Mouse (Mus musculus) embryonic facial prominence, embryonic 15.5 days (tissue): ENCODE measurements at regions not wholly inside any gene's neighbourhood (a gene's known extent, or its start where the extent isn't known, plus 50 kb on each side); places are given as distances from the start of the nearest gene placed in this dataset.

Source experiments
- ATAC-seq: fragments of 200-750 bp; cut with Nextera tagmentation; 2 replicates; pipeline ENCODE4 v1.8.0; 2017; ENCODE audit warnings: low read depth, moderate TSS enrichment; ENCODE audit not compliant: insufficient number of reproducible peaks, low FRiP score, low TSS enrichment
- H3K27ac ChIP-seq: fragments of 300-500 bp; sonication (generic); replicated peaks from 2 replicates; pipeline ENCODE4 v1.5.1; 2015; ENCODE audit warnings: mild to moderate bottlenecking, inconsistent platforms
- H3K27me3 ChIP-seq: fragments of 300-500 bp; sonication (generic); 2 replicates; pipeline ENCODE4 v1.6.1; 2015; ENCODE audit warnings: inconsistent platforms
- H3K36me3 ChIP-seq: fragments of 300-500 bp; sonication (generic); 2 replicates; pipeline ENCODE4 v1.6.1; 2015; ENCODE audit warnings: mild to moderate bottlenecking, inconsistent platforms
- H3K4me1 ChIP-seq: fragments of 300-500 bp; sonication (generic); 2 replicates; pipeline ENCODE4 v1.6.1; 2015; ENCODE audit warnings: inconsistent platforms
- H3K4me2 ChIP-seq: fragments of 300-500 bp; sonication (generic); replicated peaks from 2 replicates; pipeline ENCODE4 v1.6.1; 2015; ENCODE audit warnings: mild to moderate bottlenecking, inconsistent platforms
- H3K4me3 ChIP-seq: fragments of 300-500 bp; sonication (generic); replicated peaks from 2 replicates; pipeline ENCODE4 v1.5.1; 2015; ENCODE audit warnings: mild to moderate bottlenecking, inconsistent platforms
- H3K9ac ChIP-seq: fragments of 300-500 bp; sonication (generic); 2 replicates; pipeline ENCODE4 v1.6.1; 2015; ENCODE audit warnings: inconsistent platforms
- H3K9me3 ChIP-seq: fragments of 300-500 bp; sonication (generic); replicated peaks from 2 replicates; pipeline ENCODE4 v1.6.1; 2016; ENCODE audit warnings: inconsistent platforms
- WGBS: fragments of 180-500 bp; shearing (Covaris S2); methylation state at CpG from one replicate; pipeline ENCODE4 v1.1.7; 2015; 5-methylcytosine and 5-hydroxymethylcytosine counted together

GRCm38 (mm10) chr17:85881636-85882170 is 193.6 kb upstream of the Six2 start:
- H3K27me3 ChIP-seq: no peaks in the 10 kb centered on the region; the same call in 1 of the 2 replicates
- H3K9ac ChIP-seq: no peak overlapping the region
- WGBS: 29% methylated on average over 8 of the region's 8 CpGs
- H3K27ac ChIP-seq: no peak overlapping the region
- no peak for ATAC-seq
- no peaks in the 10 kb centered on the region for H3K9me3 ChIP-seq
- H3K4me1 ChIP-seq: peaks cover 16% of the 10 kb centered on the region
- no peaks in the 10 kb centered on the region for H3K36me3 ChIP-seq
- no peak overlapping the region for H3K4me3 ChIP-seq
- no peak overlapping the region for H3K4me2 ChIP-seq

- no peak overlapping the region for H3K4me2 ChIP-seq
- no peak overlapping the region for H3K27ac ChIP-seq
- WGBS: 33% methylated on average over 5 of the region's 5 CpGs
- H3K36me3 ChIP-seq: no peaks in the 10 kb centered on the region
- no peak overlapping the region for H3K4me3 ChIP-seq
- H3K9me3 ChIP-seq: no peaks in the 10 kb centered on the region
- no peak overlapping the region for H3K9ac ChIP-seq
- H3K4me1 ChIP-seq: peaks cover 14% of the 10 kb centered on the region
- no peaks in the 10 kb centered on the region; the same call in 1 of the 2 replicates for H3K27me3 ChIP-seq
- ATAC-seq: no peak
Measured at GRCm38 (mm10) chr17:85881046-85881445, 193.0 kb upstream of the Six2 start.

- WGBS: 47% methylated on average over 3 of the region's 3 CpGs
- no peak overlapping the region for H3K4me3 ChIP-seq
- no peaks in the 10 kb centered on the region for H3K9me3 ChIP-seq
- H3K36me3 ChIP-seq: no peaks in the 10 kb centered on the region
- H3K4me2 ChIP-seq: no peak overlapping the region
- H3K27me3 ChIP-seq: peaks cover 17% of the 10 kb centered on the region
- ATAC-seq: no peak
- no peak overlapping the region for H3K27ac ChIP-seq
- H3K9ac ChIP-seq: no peak overlapping the region
- peaks cover 11% of the 10 kb centered on the region for H3K4me1 ChIP-seq
Measured at GRCm38 (mm10) chr17:85877426-85877825, 189.4 kb upstream of the Six2 start.

GRCm38 (mm10) chr17:85876853-85877252 is 188.8 kb upstream of the Six2 start:
- H3K9ac ChIP-seq: no peak overlapping the region
- 31% methylated on average over 10 of the region's 10 CpGs for WGBS

GRCm38 (mm10) chr17:85873853-85874586 is 185.9 kb upstream of the Six2 start:
- Histone ChIP-seq H3K4me2 (no peak overlapping the region; the same call in 1 of the 2 replicates), H3K9ac (no peak overlapping the region)

More at GRCm38 (mm10) chr17:85876853-85877252, 188.8 kb upstream of the Six2 start:
- Histone ChIP-seq H3K27me3 (peaks cover 23% of the 10 kb centered on the region), H3K27ac (0 out of 2 replicates have a peak overlapping the region, but pooled peaks have one; percentile 29), H3K4me2 (no peak overlapping the region), H3K9me3 (no peaks in the 10 kb centered on the region), H3K36me3 (no peaks in the 10 kb centered on the region), H3K4me1 (peaks cover 11% of the 10 kb centered on the region), H3K4me3 (no peak overlapping the region)
- no peak for ATAC-seq

GRCm38 (mm10) chr17:85872903-85873413 is 184.9 kb upstream of the Six2 start:
- ATAC-seq: no peak
- no peak overlapping the region for H3K4me3 ChIP-seq
- peaks cover 36% of the 10 kb centered on the region for H3K4me1 ChIP-seq
- H3K36me3 ChIP-seq: no peaks in the 10 kb centered on the region
- H3K9ac ChIP-seq: no peak overlapping the region
- no peaks in the 10 kb centered on the region for H3K9me3 ChIP-seq
- H3K27me3 ChIP-seq: peaks cover 30% of the 10 kb centered on the region
- H3K4me2 ChIP-seq: no peak overlapping the region
- 32% methylated on average over 6 of the region's 6 CpGs for WGBS
- no peak overlapping the region for H3K27ac ChIP-seq

More at GRCm38 (mm10) chr17:85873853-85874586, 185.9 kb upstream of the Six2 start:
- ATAC-seq: no peak
- Histone ChIP-seq H3K36me3 (no peaks in the 10 kb centered on the region), H3K27ac (no peak overlapping the region), H3K4me3 (no peak overlapping the region), H3K4me1 (peaks cover 32% of the 10 kb centered on the region), H3K27me3 (peaks cover 29% of the 10 kb centered on the region), H3K9me3 (no peaks in the 10 kb centered on the region)
- WGBS: 19% methylated on average over 13 of the region's 13 CpGs

- no peak overlapping the region for H3K4me3 ChIP-seq
- H3K36me3 ChIP-seq: no peaks in the 10 kb centered on the region
- H3K9me3 ChIP-seq: no peaks in the 10 kb centered on the region
- 35% methylated on average over 8 of the region's 8 CpGs for WGBS
- peak overlapping the region; percentile 68; the same call in 1 of the 2 replicates for H3K27ac ChIP-seq
- H3K9ac ChIP-seq: no peak overlapping the region
- no peak overlapping the region for H3K4me2 ChIP-seq
- H3K27me3 ChIP-seq: peaks cover 27% of the 10 kb centered on the region
- H3K4me1 ChIP-seq: peaks cover 25% of the 10 kb centered on the region
- no peak for ATAC-seq
Measured at GRCm38 (mm10) chr17:85870406-85870805, 182.3 kb upstream of the Six2 start.

- H3K4me3 ChIP-seq: no peak overlapping the region
- whole genome bisulfite sequencing: 13% methylated on average over 5 of the region's 5 CpGs
- no peaks in the 10 kb centered on the region for H3K36me3 ChIP-seq
- no peak overlapping the region for H3K4me2 ChIP-seq
- H3K27me3 ChIP-seq: peaks cover 22% of the 10 kb centered on the region
- H3K27ac ChIP-seq: peak overlapping the region; percentile 68
- peaks cover 25% of the 10 kb centered on the region for H3K4me1 ChIP-seq
- no peaks in the 10 kb centered on the region for H3K9me3 ChIP-seq
- H3K9ac ChIP-seq: no peak overlapping the region
- ATAC-seq: 0 out of 2 replicates have a peak, but pooled peaks have one; percentile 11
Measured at GRCm38 (mm10) chr17:85869179-85869578, 181.1 kb upstream of the Six2 start.

GRCm38 (mm10) chr17:85867945-85868616 is 180.0 kb upstream of the Six2 start:
- Histone ChIP-seq H3K9me3 (no peaks in the 10 kb centered on the region), H3K4me2 (no peak overlapping the region), H3K4me1 (peaks cover 25% of the 10 kb centered on the region), H3K27me3 (peaks cover 19% of the 10 kb centered on the region), H3K27ac (peak overlapping the region; percentile 28; the same call in 1 of the 2 replicates), H3K36me3 (no peaks in the 10 kb centered on the region), H3K9ac (no peak overlapping the region), H3K4me3 (no peak overlapping the region)
- ATAC-seq: no peak
- WGBS: 77% methylated on average over 12 of the region's 12 CpGs

GRCm38 (mm10) chr17:85866581-85866980 is 178.5 kb upstream of the Six2 start:
- Histone ChIP-seq H3K4me1 (peaks cover 25% of the 10 kb centered on the region), H3K27ac (no peak overlapping the region), H3K9ac (no peak overlapping the region), H3K9me3 (no peaks in the 10 kb centered on the region), H3K27me3 (peaks cover 6% of the 10 kb centered on the region; the same call in 1 of the 2 replicates), H3K4me2 (no peak overlapping the region), H3K4me3 (no peak overlapping the region), H3K36me3 (no peaks in the 10 kb centered on the region)
- ATAC-seq: no peak
- WGBS: 74% methylated on average over 3 of the region's 3 CpGs

GRCm38 (mm10) chr17:85865940-85866339 is 177.9 kb upstream of the Six2 start:
- Histone ChIP-seq H3K36me3 (no peaks in the 10 kb centered on the region), H3K9ac (no peak overlapping the region), H3K27ac (no peak overlapping the region), H3K27me3 (peaks cover 6% of the 10 kb centered on the region; the same call in 1 of the 2 replicates), H3K4me3 (no peak overlapping the region), H3K9me3 (no peaks in the 10 kb centered on the region), H3K4me2 (no peak overlapping the region), H3K4me1 (peaks cover 23% of the 10 kb centered on the region)
- 82% methylated on average over 4 of the region's 4 CpGs for whole genome bisulfite sequencing
- ATAC-seq: no peak
